Mouse (Mus musculus): ENCODE measurements at regions not wholly inside any gene's neighbourhood (a gene's known extent, or its start where the extent isn't known, plus 50 kb on each side); places are given as distances from the start of the nearest gene placed in this dataset.

GRCm38 (mm10) chr5:64401737-64402136, 245.6 kb downstream of the Tbc1d1 start:
- DNase-seq (ENCODE audit: low spot score in 2 of 2), result no peak

- no peak for DNase-seq (ENCODE audit: low spot score in 2 of 2)
Measured at GRCm38 (mm10) chr5:64403077-64403981, 247.2 kb downstream of the Tbc1d1 start.

- DNase-seq (ENCODE audit: low spot score in 2 of 2), result no peak
Measured at GRCm38 (mm10) chr5:64403982-64404345, 247.9 kb downstream of the Tbc1d1 start.

GRCm38 (mm10) chr5:64404512-64404911, 248.4 kb downstream of the Tbc1d1 start:
- no peak for DNase-seq (ENCODE audit: low spot score in 2 of 2)

GRCm38 (mm10) chr5:64408938-64409337, 252.8 kb downstream of the Tbc1d1 start:
- no peak for DNase-seq (ENCODE audit: low spot score in 2 of 2)

GRCm38 (mm10) chr5:64410621-64411020, 254.5 kb downstream of the Tbc1d1 start:
- DNase-seq (ENCODE audit: low spot score in 2 of 2), result no peak

- no peak for DNase-seq (ENCODE audit: low spot score in 2 of 2)
Measured at GRCm38 (mm10) chr5:64414519-64414918, 258.4 kb downstream of the Tbc1d1 start.

GRCm38 (mm10) chr5:64419395-64419794, 263.3 kb downstream of the Tbc1d1 start:
- DNase-seq (ENCODE audit: low spot score in 2 of 2), result no peak

GRCm38 (mm10) chr5:64422787-64423587, 266.9 kb downstream of the Tbc1d1 start:
- DNase-seq (ENCODE audit: low spot score in 2 of 2), result no peak

GRCm38 (mm10) chr5:64428822-64429221, 272.7 kb downstream of the Tbc1d1 start:
- DNase-seq (ENCODE audit: low spot score in 2 of 2), result no peak

- no peak for DNase-seq (ENCODE audit: low spot score in 2 of 2)
Measured at GRCm38 (mm10) chr5:64430501-64430900, 274.4 kb downstream of the Tbc1d1 start.

GRCm38 (mm10) chr5:64431624-64432023, 275.5 kb downstream of the Tbc1d1 start:
- DNase-seq (ENCODE audit: low spot score in 2 of 2), result no peak

GRCm38 (mm10) chr5:64433786-64434185, 277.7 kb downstream of the Tbc1d1 start:
- DNase-seq (ENCODE audit: low spot score in 2 of 2), result no peak

- no peak for DNase-seq (ENCODE audit: low spot score in 2 of 2)
Measured at GRCm38 (mm10) chr5:64435491-64435890, 279.4 kb downstream of the Tbc1d1 start.

GRCm38 (mm10) chr5:64435958-64436357, 279.9 kb downstream of the Tbc1d1 start:
- no peak for DNase-seq (ENCODE audit: low spot score in 2 of 2)

GRCm38 (mm10) chr5:64437720-64438119, 281.6 kb downstream of the Tbc1d1 start:
- DNase-seq (ENCODE audit: low spot score in 2 of 2), result no peak

GRCm38 (mm10) chr5:64438446-64439134, 282.5 kb downstream of the Tbc1d1 start:
- DNase-seq (ENCODE audit: low spot score in 2 of 2), result no peak

GRCm38 (mm10) chr5:64447847-64448246, 291.7 kb downstream of the Tbc1d1 start:
- DNase-seq (ENCODE audit: low spot score in 2 of 2), result no peak

GRCm38 (mm10) chr5:64452668-64453334, 296.7 kb downstream of the Tbc1d1 start:
- DNase-seq (ENCODE audit: low spot score in 2 of 2), result no peak

GRCm38 (mm10) chr5:64459807-64460206, 303.7 kb downstream of the Tbc1d1 start:
- no peak for DNase-seq (ENCODE audit: low spot score in 2 of 2)

GRCm38 (mm10) chr5:64460891-64461290, 304.8 kb downstream of the Tbc1d1 start:
- no peak for DNase-seq (ENCODE audit: low spot score in 2 of 2)

Data from adrenal gland, postnatal 4 days (tissue).